Mouse (Mus musculus): Measurements from ENCODE around the gene Bpifb9b.
"Not testable (repeated sequence)": the region's sequence is repeated elsewhere in the genome, so short reads cannot be mapped to it uniquely, and the experiment has no call there.

Gene Bpifb9b

DNA sequence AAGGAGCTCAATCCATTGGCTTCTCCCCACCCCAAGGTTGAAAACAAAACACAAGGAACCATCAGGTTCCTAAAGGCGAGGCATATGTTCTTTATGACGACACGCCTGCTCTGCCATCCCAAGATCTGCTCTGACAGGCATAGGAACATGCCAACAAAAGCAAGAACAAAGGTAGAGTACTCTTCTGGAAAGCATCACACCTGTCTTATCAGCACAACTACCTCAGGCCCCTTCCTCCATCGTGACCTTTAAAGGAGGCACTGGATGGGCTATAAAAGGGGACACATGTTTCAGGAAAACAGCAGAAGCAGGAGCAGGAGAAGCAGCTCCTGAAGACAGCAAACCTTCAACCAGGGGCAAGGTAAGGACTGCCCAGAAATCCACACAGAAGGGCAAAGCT is at the start of gene Bpifb9b:
Bpifb9b (plus strand) TSS at position 301 of the 400 bp plus-strand sequence.
- DNase-seq: not testable (repeated sequence)

DNA sequence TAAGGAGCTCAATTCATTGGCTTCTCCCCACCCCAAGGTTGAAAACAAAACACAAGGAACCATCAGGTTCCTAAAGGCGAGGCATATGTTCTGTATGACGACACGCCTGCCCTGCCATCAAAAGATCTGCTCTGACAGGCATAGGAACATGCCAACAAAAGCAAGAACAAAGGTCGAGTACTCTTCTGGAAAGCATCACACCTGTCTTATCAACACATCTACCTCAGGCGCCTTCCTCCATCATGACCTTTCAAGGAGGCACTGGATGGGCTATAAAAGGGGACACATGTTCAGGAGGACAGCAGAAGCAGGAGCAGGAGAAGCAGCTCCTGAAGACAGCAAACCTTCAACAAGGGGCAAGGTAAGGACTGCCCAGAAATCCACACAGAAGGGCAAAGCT is 49.5 kb upstream of the Bpifb9b start, which contains the start of gene Bpifb9a:
Bpifb9a (plus strand) TSS at position 301 of the 400 bp plus-strand sequence.
- not testable (repeated sequence) for DNase-seq

DNA sequence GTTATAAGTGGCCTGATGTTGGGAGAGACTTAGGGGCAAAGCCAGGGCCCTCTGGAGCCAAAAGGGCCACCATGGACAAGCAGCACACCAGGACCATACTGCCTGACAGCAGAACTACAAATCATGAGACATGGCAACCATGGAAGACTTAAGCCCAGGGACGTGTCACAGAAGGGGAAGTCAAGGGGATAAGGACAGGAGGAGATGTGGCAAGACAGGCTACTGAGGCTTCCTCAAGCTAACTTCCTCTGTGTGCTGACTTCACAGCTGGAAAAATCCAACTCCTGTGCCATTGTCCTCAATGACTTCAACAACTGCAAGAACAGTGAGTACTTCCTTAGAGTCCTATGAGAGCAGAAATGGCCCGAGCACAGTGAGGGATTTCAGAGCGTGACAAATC is 42.6 kb upstream of the Bpifb9b start:
- DNase-seq: not testable (repeated sequence)

DNA sequence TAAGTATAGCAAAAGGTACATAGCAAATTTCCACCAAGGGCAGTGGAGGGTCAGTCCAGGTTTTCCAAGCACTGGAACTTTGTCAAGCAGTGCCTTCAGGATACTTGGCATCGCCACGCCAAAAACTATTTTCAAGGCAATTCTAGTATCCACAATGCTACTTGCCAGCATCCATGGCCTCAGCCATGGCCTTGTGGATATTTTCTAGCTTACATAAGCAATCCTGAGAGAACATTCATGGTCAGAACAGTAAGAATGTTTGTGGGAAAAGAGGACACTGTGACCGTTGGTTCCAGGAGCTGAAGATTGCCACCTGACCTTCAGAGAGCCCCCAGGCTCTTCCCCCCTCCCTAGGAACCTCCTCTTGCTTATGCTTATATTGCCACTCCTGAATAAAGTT is 15.2 kb upstream of the Bpifb9b start:
- not testable (repeated sequence) for DNase-seq

DNA sequence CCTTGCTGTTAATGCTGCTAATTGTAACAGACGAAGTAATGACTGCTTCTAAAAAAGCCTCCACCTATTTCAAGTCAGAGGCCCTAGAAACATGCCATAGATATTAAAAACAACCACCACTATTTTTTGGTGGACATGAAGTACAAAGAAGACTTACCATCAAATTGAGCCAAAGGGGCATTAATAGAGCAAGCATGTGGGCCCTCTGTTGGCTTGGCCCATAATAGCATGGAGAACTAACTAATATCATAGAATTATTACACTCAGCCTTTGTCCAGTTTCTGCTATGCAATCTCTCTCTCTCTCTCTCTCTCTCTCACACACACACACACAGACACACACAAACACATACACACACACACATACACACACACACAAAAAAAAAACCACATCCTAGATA is 14.2 kb upstream of the Bpifb9b start:
- DNase-seq: no peak

DNA sequence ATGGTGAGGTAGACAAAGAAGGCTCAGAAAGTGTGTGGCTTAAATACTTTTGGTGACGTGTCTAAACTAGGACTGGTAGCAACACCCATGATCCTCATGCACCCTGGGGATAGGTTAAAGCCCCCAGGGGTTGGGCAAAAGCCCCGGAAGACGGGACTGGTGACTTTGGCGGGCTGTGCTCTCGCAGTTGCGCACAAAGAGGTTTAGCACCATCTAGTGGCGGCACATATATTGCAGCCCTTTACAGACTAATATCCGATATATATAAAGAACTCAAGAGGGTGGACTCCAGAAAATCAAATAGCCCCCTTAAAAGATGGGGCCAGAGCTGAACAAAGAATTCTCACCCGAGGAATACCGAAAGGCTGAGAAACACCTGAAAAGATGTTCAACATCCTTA is 12.3 kb upstream of the Bpifb9b start:
- peak; percentile 28 for DNase-seq

DNA sequence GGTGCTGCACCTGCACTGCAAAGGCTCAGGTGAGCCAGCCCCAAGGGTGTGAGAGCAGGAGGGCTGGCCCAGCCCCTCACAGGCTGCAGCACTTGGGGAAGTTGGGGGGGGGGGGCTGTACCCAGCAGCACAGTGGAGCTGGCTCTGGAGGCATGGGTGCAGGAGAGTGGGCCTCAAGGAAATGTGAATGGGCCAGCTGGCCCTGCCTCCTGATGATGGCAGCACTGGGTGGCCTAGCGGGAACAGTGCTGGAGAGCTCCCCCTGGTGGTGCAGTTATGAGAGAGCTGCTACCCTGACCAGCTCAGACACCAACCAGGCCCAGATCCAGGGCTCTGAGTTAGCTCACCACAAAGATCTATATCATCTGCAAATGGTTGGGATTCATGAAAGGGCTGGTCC is 6.5 kb upstream of the Bpifb9b start:
- peak; percentile 74 for DNase-seq

DNA sequence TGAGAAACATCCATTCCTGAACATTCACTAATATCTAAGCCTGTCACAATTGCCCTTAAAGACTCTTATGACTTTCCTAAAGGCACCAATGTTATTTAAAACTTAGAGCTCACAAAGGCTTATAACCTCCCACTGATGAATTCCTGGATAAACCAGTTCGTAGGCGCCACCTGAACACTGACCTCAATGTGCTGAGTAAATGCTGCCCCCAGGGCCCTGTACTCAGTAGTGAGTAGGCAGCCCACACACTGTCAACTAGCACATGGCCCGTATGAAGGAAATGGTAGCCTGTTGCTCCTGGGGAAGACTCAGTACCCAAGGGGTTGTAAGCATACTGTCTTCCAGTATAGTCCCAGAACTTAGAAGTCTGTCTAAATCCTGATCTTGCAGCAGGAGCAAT is 5.3 kb upstream of the Bpifb9b start:
- DNase-seq: no peak

DNA sequence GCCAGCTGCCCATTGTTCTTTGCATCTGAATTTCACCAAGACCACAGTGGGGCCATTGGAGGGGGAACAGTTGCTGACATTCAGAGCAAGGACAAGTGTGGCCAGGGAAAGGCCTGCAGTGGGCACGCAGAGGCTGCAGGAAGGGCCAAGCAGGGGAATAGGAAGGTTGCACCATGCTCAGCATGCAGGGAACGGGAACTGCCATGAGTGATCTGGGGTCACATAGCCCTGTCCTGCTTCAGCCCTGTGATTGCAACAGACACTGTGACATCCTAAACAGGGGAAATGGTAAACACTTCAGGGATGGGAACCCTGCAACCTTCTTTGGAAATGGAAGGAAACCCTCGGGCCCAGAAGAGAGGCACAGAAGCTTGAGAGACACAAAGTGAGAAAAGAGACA is 2.4 kb upstream of the Bpifb9b start:
- DNase-seq: not testable (repeated sequence)

DNA sequence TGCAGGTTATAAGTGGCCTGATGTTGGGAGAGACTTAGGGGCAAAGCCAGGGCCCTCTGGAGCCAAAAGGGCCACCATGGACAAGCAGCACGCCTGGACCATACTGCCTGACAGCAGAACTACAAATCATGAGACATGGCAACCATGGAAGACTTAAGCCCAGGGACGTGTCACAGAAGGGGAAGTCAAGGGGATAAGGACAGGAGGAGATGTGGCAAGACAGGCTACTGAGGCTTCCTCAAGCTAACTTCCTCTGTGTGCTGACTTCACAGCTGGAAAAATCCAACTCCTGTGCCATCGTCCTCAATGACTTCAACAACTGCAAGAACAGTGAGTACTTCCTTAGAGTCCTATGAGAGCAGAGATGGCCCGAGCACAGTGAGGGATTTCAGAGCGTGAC is 6.7 kb downstream of the Bpifb9b start:
- not testable (repeated sequence) for DNase-seq

DNA sequence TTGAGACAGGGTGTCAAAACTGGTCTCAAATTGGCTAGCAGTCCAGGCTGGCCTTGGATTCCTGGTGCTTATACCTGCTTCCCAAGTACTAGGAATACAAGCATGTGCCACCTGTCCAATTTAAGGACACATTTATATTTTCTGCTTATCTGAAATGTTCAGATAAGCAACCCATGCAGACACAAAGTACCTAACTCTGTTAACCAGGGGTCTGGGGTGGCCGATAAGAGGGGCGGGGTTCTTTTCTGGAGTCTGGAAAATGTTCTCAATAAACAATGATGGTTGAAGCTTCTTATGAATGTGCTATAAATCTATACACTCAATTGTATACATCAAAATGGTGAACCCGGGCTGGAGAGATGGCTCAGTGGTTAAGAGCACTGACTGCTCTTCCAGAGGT is 19.8 kb downstream of the Bpifb9b start:
- no peak for DNase-seq

DNA sequence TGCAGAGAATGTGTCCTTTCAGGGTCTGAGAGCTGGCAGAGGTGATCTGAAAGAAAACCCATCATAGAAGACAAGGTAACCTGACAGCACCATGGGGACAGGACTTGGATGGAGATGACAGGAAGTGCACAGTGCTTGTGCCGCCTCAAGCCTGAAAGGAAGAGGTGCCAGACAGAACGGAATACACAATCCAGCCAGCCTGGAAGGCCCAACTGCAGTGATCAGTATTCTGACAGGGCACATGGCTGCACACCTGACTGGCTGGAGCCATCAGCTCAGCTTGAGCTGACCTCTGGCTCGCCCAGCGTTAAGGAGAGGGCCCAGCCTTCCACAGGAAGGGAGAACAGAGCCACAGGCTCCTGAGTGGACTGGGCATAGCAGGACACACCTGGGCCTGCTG is 28.5 kb downstream of the Bpifb9b start:
- DNase-seq: no peak

DNA sequence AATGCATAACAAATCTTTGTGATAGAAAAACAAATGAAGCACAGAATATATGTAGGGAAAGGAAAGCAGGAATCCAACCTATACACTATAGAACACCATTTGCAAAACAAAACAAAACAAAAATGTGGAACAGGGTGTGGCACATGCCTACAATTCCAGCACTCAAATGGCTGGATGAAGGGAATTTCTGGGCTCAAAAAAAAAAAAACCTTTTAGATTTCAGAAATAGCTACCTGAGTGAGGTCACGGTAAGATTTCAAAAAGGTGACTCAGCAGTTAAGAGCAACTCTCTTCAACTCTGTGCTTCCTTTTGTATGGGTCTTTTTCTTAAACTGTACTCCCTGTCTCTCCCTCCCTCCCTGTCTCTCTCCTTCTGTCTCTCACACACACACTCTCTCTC is 31.1 kb downstream of the Bpifb9b start:
- DNase-seq: no peak

DNA sequence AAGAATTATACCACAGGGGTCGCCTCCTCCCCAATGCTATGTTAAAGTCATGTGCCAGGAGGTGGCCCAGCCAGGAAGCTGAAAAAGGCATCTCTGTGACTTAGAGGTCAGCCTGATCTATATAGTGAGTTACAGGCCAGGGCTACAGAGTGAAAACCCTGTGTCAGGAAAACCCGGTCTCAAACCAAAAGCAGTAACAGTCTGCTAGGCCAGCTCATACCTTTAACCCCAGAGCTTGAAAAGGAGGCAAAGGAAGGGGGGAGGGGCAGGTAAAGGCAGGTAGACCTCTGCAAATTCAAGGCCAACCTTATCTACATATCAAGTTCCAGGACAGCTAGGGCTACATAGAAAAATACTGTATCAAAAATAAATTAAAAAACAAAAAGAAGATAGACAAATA is 32.3 kb downstream of the Bpifb9b start:
- no peak for DNase-seq

DNA sequence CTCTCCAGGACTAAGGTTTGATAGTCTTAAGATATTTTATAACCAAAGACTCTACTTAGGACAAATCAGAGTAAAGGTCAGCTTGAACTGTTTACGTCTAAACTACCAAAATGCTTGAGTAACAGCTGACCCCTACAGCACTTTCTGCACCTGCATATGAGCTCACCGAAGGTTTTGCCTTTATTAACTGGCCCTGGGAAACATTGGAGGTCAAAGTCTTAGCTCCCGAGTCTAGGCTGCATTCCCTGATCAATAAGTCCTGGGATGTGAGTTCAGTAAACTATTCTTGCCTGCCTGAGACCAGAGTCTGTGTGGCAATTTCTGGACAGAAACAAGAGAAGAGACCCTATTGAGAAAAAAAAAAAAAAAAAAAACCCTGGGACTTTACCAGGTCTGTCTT is 41.1 kb downstream of the Bpifb9b start:
- DNase-seq: no peak

DNA sequence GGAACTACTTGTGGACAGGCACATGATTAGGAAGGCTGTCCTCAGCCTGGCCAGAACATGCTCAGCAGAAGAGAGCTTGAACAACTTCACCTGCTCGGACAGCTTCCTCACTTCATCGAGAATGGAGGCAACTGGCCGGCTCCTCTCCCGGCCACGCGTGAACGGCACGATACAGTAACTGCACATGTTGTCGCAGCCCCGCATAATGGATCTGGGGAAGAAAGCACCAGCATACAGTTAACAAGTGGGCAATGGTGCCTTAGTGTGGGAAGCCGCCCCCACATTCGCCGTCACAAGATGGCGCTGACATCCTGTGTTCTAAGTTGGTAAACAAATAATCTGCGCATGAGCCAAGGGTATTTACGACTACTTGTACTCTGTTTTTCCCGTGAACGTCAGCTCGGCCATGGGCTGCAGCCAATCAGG is 47.0 kb downstream of the Bpifb9b start:
- DNase-seq: not testable (repeated sequence)

DNA sequence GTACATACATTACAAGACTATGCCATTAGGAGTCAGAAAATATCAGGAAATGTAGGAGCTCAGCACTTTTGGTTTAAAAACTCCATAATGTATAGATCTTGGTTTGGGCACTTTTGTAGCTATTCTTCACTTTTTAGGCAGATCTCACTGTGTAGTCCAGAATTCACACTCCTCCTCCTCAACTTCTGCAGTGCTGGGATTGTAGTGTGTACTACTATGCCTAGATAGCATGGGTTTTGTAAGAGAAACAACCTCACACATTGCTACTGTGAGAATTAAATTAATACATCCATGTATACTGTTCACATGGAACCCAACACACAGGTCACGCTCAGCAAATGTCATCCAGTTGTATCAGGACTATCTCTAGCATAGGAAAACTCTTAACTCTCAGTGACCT is 60.5 kb downstream of the Bpifb9b start:
- no peak for DNase-seq

All from right cerebral cortex, postnatal 14 days (tissue).